Mouse (Mus musculus) MEL (cell line): ENCODE measurements around the gene Mark4. TPM values are rescaled to one million over a fixed set of nuclear protein-coding genes. Genes with fewer than 3 reads are reported as not detected.

Source experiments
- DNase-seq: peaks from one replicate; pipeline ENCODE4 v3.0.0; 2011; ENCODE audit warnings: low read depth, low spot score
- H3K27ac ChIP-seq: 2 replicates; pipeline ENCODE4 v1.5.1; 2012; ENCODE audit warnings: low read depth, mild to moderate bottlenecking, control low read depth, low read length, moderate library complexity; ENCODE audit not compliant: control insufficient read depth
- H3K27me3 ChIP-seq, 2 experiments: fragments of 150-350 bp in 1 of 2; sonication (generic) in 1 of 2; 2 replicates each; pipeline ENCODE4 v1.6.1; 2012; ENCODE audit warnings: low read length in 2 of 2, mild to moderate bottlenecking in 2 of 2, improper control_type of control experiment in 1 of 2, moderate library complexity in 1 of 2; ENCODE audit not compliant: insufficient read depth in 2 of 2, control insufficient read depth in 1 of 2
- H3K36me3 ChIP-seq, 2 experiments: 2 replicates each; pipeline ENCODE4 v1.6.1; 2012 to 2014; ENCODE audit warnings: low read length in 2 of 2, improper control_type of control experiment in 1 of 2, inconsistent platforms in 1 of 2, mild to moderate bottlenecking in 1 of 2; ENCODE audit not compliant: insufficient read depth in 2 of 2, control insufficient read depth in 1 of 2
- H3K4me1 ChIP-seq, 2 experiments: fragments of 150-350 bp in 1 of 2; sonication (generic) in 1 of 2; 2 replicates each; pipeline ENCODE4 v1.6.1; 2012; ENCODE audit warnings: low read length in 2 of 2, improper control_type of control experiment in 1 of 2, mild to moderate bottlenecking in 1 of 2; ENCODE audit not compliant: insufficient read depth in 2 of 2, control insufficient read depth in 1 of 2
- H3K4me3 ChIP-seq, 2 experiments: fragments of 150-350 bp in 1 of 2; sonication (generic) in 1 of 2; 2 replicates each; pipeline ENCODE4 v1.5.1; 2012; ENCODE audit warnings: low read depth in 2 of 2, low read length in 2 of 2, mild to moderate bottlenecking in 2 of 2, moderate library complexity in 2 of 2, control low read depth in 1 of 2, improper control_type of control experiment in 1 of 2; ENCODE audit not compliant: control insufficient read depth in 1 of 2, insufficient read depth in 1 of 2
- H3K79me2 ChIP-seq: 2 replicates; pipeline ENCODE4 v1.6.1; 2012; ENCODE audit warnings: mild to moderate bottlenecking, low read length, moderate library complexity; ENCODE audit not compliant: control insufficient read depth, poor library complexity, insufficient read depth
- H3K9ac ChIP-seq: 2 replicates; pipeline ENCODE4 v1.6.1; 2012; ENCODE audit warnings: low read depth, mild to moderate bottlenecking, control low read depth, low read length, moderate library complexity; ENCODE audit not compliant: control insufficient read depth, poor library complexity, severe bottlenecking
- H3K9me3 ChIP-seq: fragments of 150-350 bp; sonication (generic); replicated peaks from 2 replicates; pipeline ENCODE4 v1.6.1; 2012; ENCODE audit warnings: mild to moderate bottlenecking, low read length, improper control_type of control experiment, moderate library complexity; ENCODE audit not compliant: insufficient read depth
- BHLHE40 ChIP-seq: IDR thresholded peaks from 2 replicates; pipeline ENCODE4 v1.6.1; 2012; ENCODE audit warnings: low read depth, mild to moderate bottlenecking, inconsistent platforms, low read length, improper control_type of control experiment, borderline replicate concordance
- CHD1 ChIP-seq: IDR thresholded peaks from 2 replicates; pipeline ENCODE4 v1.6.1; 2012; ENCODE audit warnings: low read depth, mild to moderate bottlenecking, inconsistent platforms, low read length, improper control_type of control experiment
- CHD2 ChIP-seq: IDR thresholded peaks from 2 replicates; pipeline ENCODE4 v1.6.1; 2011; ENCODE audit warnings: low read length, improper control_type of control experiment
- CTCF ChIP-seq, 3 experiments: IDR thresholded peaks in 2 of 3; conservative IDR thresholded peaks in 1 of 3; 2 replicates each; pipeline ENCODE4 v1.5.1; 2011 to 2012; ENCODE audit warnings: low read length in 3 of 3, low read depth in 2 of 3, mild to moderate bottlenecking in 2 of 3, improper control_type of control experiment in 1 of 3, inconsistent platforms in 1 of 3, mixed read lengths in 1 of 3, moderate library complexity in 1 of 3; ENCODE audit not compliant: control insufficient read depth in 1 of 3, insufficient read depth in 1 of 3, poor library complexity in 1 of 3, severe bottlenecking in 1 of 3
- ELF1 ChIP-seq: IDR thresholded peaks from 2 replicates; pipeline ENCODE4 v1.6.1; 2014; ENCODE audit warnings: low read depth, mild to moderate bottlenecking, inconsistent platforms, low read length, improper control_type of control experiment, moderate library complexity
- GABPA ChIP-seq: IDR thresholded peaks from 2 replicates; pipeline ENCODE4 v1.6.1; 2012; ENCODE audit warnings: low read depth, mild to moderate bottlenecking, inconsistent platforms, low read length, improper control_type of control experiment, moderate library complexity
- GATA1 ChIP-seq: IDR thresholded peaks from 2 replicates; pipeline ENCODE4 v1.6.1; 2011; ENCODE audit warnings: low read depth, low read length, improper control_type of control experiment
- HCFC1 ChIP-seq: IDR thresholded peaks from 2 replicates; pipeline ENCODE4 v1.6.1; 2012; ENCODE audit warnings: low read depth, mild to moderate bottlenecking, inconsistent platforms, low read length, improper control_type of control experiment, moderate library complexity
- KAT2A ChIP-seq: conservative IDR thresholded peaks from 2 replicates; pipeline ENCODE4 v1.6.1; 2012; ENCODE audit warnings: low read depth, low read length, improper control_type of control experiment, inconsistent platforms
- MAFK ChIP-seq: IDR thresholded peaks from 2 replicates; pipeline ENCODE4 v1.6.1; 2011; ENCODE audit warnings: low read depth, mild to moderate bottlenecking, low read length, improper control_type of control experiment, borderline replicate concordance
- MAX ChIP-seq: IDR thresholded peaks from 2 replicates; pipeline ENCODE4 v1.6.1; 2011; ENCODE audit warnings: low read length, improper control_type of control experiment
- MEF2A ChIP-seq: IDR thresholded peaks from 2 replicates; pipeline ENCODE4 v1.6.1; 2014; ENCODE audit warnings: low read depth, mild to moderate bottlenecking, inconsistent platforms, low read length, improper control_type of control experiment; ENCODE audit not compliant: poor library complexity, insufficient replicate concordance, severe bottlenecking; ENCODE audit errors: extremely low read depth
- MYB ChIP-seq: IDR thresholded peaks from 2 replicates; pipeline ENCODE4 v1.6.1; 2011; ENCODE audit warnings: mild to moderate bottlenecking, low read depth, low read length, improper control_type of control experiment
- MYC ChIP-seq: IDR thresholded peaks from 2 replicates; pipeline ENCODE4 v1.6.1; 2011; ENCODE audit warnings: low read depth, mild to moderate bottlenecking, low read length, improper control_type of control experiment, moderate library complexity
- POLR2AphosphoS2 ChIP-seq: IDR thresholded peaks from 2 replicates; pipeline ENCODE4 v1.6.1; 2011; ENCODE audit warnings: low read length, improper control_type of control experiment
- POLR2AphosphoS5 ChIP-seq: IDR thresholded peaks from 2 replicates; pipeline ENCODE4 v1.6.1; 2012; ENCODE audit warnings: low read depth, borderline replicate concordance, mild to moderate bottlenecking, inconsistent platforms, low read length, moderate library complexity, mixed read lengths
- RAD21 ChIP-seq: IDR thresholded peaks from 2 replicates; pipeline ENCODE4 v1.6.1; 2011; ENCODE audit warnings: mild to moderate bottlenecking, low read depth, low read length, improper control_type of control experiment
- SIN3A ChIP-seq: IDR thresholded peaks from 2 replicates; pipeline ENCODE4 v1.6.1; 2012; ENCODE audit warnings: low read length, improper control_type of control experiment, inconsistent platforms
- TAL1 ChIP-seq: IDR thresholded peaks from 2 replicates; pipeline ENCODE4 v1.6.1; 2012; ENCODE audit warnings: mild to moderate bottlenecking, inconsistent platforms, low read length, moderate library complexity, mixed read lengths
- TCF12 ChIP-seq: IDR thresholded peaks from 2 replicates; pipeline ENCODE4 v1.6.1; 2014; ENCODE audit warnings: low read depth, mild to moderate bottlenecking, inconsistent platforms, low read length, improper control_type of control experiment, moderate library complexity
- UBTF ChIP-seq: IDR thresholded peaks from 2 replicates; pipeline ENCODE4 v1.6.1; 2012; ENCODE audit warnings: low read depth, mild to moderate bottlenecking, inconsistent platforms, low read length, improper control_type of control experiment, moderate library complexity, borderline replicate concordance; ENCODE audit not compliant: insufficient read depth
- USF1 ChIP-seq: IDR thresholded peaks from 2 replicates; pipeline ENCODE4 v1.6.1; 2014; ENCODE audit warnings: low read depth, mild to moderate bottlenecking, inconsistent platforms, low read length, improper control_type of control experiment, moderate library complexity
- USF2 ChIP-seq, 2 experiments: IDR thresholded peaks; 2 replicates each; pipeline ENCODE4 v1.6.1; 2011 to 2012; ENCODE audit warnings: improper control_type of control experiment in 2 of 2, low read length in 2 of 2, borderline replicate concordance in 1 of 2, inconsistent platforms in 1 of 2, low read depth in 1 of 2, mild to moderate bottlenecking in 1 of 2; ENCODE audit not compliant: insufficient read depth in 1 of 2
- ZC3H11A ChIP-seq: IDR thresholded peaks from 2 replicates; pipeline ENCODE4 v1.6.1; 2012; ENCODE audit warnings: low read depth, mild to moderate bottlenecking, inconsistent platforms, low read length, improper control_type of control experiment
- ZKSCAN1 ChIP-seq: IDR thresholded peaks from 2 replicates; pipeline ENCODE4 v1.6.1; 2012; ENCODE audit warnings: low read depth, mild to moderate bottlenecking, inconsistent platforms, low read length, improper control_type of control experiment, moderate library complexity
- polyA plus RNA-seq, 2 experiments: library from polyadenylated mRNA; stranded (reverse) in 1 of 2; unstranded in 1 of 2; fragments of >175 nt in 1 of 2; fragments of >200 nt in 1 of 2; gene quantifications; 2 replicates each; pipeline versions ENCODE4 v1.2.1 to v1.2.4; 2012; ENCODE audit warnings: low replicate concordance in 2 of 2, low read depth in 1 of 2; ENCODE audit not compliant: insufficient read length in 2 of 2, insufficient read depth in 1 of 2, missing spikeins in 1 of 2
- total RNA-seq: library from RNA; depleted of rRNA; stranded (reverse); fragments of 300-350 nt; gene quantifications from 2 replicates; pipeline ENCODE4 v1.2.3, GENCODE M21; 2012

The Mark4 gene
- total and polyA plus RNA-seq, 3 experiments, result 4.7 to 18.5 TPM; not detected in 1

- peak; percentile 42 for DNase-seq
- H3K4me3 ChIP-seq, result peak overlapping the region; percentile 7 to 47; a peak in 2 of 4 replicates
- no peaks in the 10 kb centered on the region for H3K27me3 ChIP-seq
- H3K27ac ChIP-seq, result no peak overlapping the region
- no peaks in the 10 kb centered on the region; a peak in 1 of 4 replicates for H3K36me3 ChIP-seq
- no peaks in the 10 kb centered on the region for H3K79me2 ChIP-seq
- H3K9me3 ChIP-seq, result no peaks in the 10 kb centered on the region
- H3K4me1 ChIP-seq, result peaks cover 0 to 11% of the 10 kb centered on the region in 2 experiments; a peak in 3 of 4 replicates
- TF ChIP-seq MYC (no peak), USF2 (IDR thresholded peaks at IDR 0.05; ENCODE audit: borderline replicate concordance in 1 of 2, insufficient read depth in 1 of 2, low read depth in 1 of 2, low read length in 2 of 2) (no peak), HCFC1 (no peak), MAFK (no peak), UBTF (no peak), MEF2A (no peak), CTCF (IDR thresholded peaks at IDR 0.05 in 2 of 3, conservative IDR thresholded peaks at IDR 0.05 in 1 of 3; ENCODE audit: control insufficient read depth in 1 of 3, insufficient read depth in 1 of 3, low read depth in 2 of 3, low read length in 3 of 3, poor library complexity in 1 of 3, severe bottlenecking in 1 of 3) (no peak), MYB (no peak), RAD21 (no peak), ELF1 (no peak), BHLHE40 (no peak), CHD2 (no peak), CHD1 (no peak), GABPA (no peak), TAL1 (no peak), SIN3A (no peak)
- no peak overlapping the region for H3K9ac ChIP-seq
Measured at GRCm38 (mm10) chr7:19399496-19400280, 58.9 kb downstream of the Mark4 start.

GRCm38 (mm10) chr7:19394484-19394883 is 64.1 kb downstream of the Mark4 start:
- no peak overlapping the region for H3K9ac ChIP-seq
- no peaks in the 10 kb centered on the region for H3K79me2 ChIP-seq
- H3K27me3 ChIP-seq, result no peaks in the 10 kb centered on the region
- H3K4me1 ChIP-seq, result no peaks in the 10 kb centered on the region
- no peaks in the 10 kb centered on the region; a peak in 1 of 4 replicates for H3K36me3 ChIP-seq
- H3K27ac ChIP-seq, result no peak overlapping the region
- no peak for DNase-seq
- no peaks in the 10 kb centered on the region for H3K9me3 ChIP-seq
- TF ChIP-seq KAT2A (no peak), MYB (no peak), MYC (no peak), POLR2AphosphoS2 (no peak), POLR2AphosphoS5 (no peak), GATA1 (no peak), TCF12 (no peak), TAL1 (no peak), ZC3H11A (no peak), MAX (no peak), USF1 (no peak), ELF1 (no peak), USF2 (IDR thresholded peaks at IDR 0.05; ENCODE audit: borderline replicate concordance in 1 of 2, insufficient read depth in 1 of 2, low read depth in 1 of 2, low read length in 2 of 2) (no peak), SIN3A (no peak), ZKSCAN1 (no peak), RAD21 (no peak), CHD1 (no peak), UBTF (no peak)
- no peak overlapping the region for H3K4me3 ChIP-seq
